Mouse (Mus musculus) cerebellum, adult 11 months (tissue): ENCODE data around the gene Lypd6.

Experiments used
- DNase-seq: peaks from one replicate; pipeline ENCODE4 v3.0.0; 2022

Lypd6 gene

DNA sequence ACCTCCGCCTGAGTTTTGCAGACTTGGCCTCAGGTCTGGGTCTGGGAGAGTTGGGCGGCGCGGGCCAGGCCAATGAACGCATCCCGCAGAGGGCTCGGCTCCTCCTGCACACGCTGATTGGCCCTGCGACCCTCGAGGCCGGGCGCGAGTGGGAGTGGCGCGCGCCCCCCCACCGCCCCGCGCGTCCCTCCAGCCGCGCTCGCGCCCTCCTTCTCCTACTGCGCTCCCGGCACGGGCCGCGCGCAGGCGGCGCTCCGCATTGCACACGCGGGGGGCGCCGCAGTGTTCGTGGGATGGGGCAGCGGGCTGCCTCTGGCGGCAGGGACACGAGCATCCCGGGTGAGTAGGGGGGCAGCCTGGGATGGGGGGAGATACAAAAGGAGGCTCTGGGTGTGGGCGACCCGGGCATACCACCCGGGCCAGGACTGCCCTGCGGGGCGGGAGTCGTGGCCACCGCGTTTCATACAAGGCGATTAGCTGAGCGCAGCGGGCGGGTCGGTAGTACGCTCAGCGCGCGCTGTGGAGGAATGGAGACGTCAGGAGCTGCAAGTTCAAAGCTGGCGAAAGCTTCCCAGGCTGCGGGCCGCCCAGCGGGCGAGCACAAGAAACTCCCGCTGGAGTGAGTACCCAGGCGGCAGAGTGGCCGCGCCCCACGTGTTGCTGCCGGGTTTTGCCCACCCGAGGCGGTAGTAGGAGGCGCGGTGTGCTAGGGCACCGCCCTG is at the start of gene Lypd6:
Lypd6 (plus strand) TSS at position 184 of the 722 bp plus-strand sequence.
- no peak for DNase-seq

DNA sequence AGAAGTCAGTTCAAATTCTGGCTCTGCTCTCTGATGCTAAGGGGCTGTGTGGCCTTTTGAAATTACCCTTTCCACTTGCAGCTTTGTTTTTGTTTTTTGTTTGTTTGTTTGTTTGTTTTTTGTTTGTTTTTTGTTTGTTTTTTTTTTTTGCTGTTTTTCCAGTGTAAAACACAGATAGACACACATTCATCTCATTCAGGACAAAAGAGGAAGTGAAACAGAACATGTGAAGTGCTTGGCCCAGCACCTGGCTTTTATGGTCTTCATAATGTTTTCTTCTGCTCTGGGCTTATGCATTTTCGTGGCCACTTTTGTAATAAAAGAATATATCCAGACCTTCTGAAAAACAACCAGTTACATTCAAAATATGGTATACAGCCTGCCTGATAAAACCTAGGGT is 46.8 kb upstream of the Lypd6 start:
- DNase-seq = no peak

DNA sequence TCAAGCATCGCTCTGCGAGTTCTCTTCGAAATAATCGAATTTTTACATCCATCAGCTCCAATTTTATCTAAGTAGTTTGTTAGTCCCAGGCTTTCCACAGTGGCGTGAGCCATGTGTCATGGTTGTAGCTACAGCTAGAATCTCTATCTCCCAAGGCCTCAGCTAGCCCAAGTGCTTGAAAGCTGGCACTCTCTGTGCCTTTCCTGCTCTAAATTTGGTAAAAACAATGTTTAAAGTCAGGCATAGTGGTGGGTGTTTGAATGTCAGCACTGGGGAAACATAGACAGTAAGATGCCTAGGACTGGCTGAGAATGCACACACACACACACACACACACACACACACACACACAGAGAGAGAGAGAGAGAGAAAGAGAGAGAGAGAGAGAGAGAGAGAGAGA is 40.7 kb upstream of the Lypd6 start:
- no peak for DNase-seq

DNA sequence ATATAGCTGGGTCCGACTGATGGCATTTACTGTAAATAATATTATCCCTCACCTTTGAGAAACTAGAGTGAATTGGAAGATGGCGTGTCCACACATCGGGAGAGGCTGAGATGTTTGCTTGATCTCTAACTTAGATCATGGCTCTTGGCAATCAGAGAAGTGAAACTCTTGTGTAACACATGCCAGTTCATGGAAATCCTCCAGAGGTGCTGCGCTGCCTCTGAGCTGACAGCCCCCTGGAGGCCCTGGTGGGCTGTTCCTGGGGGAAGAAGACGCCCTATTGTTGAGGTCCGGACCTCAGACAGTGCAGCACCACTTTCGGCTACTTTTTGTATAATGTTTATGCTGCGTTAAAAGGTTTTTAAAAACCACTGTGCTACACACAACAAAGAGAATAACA is 37.3 kb upstream of the Lypd6 start:
- DNase-seq = no peak

DNA sequence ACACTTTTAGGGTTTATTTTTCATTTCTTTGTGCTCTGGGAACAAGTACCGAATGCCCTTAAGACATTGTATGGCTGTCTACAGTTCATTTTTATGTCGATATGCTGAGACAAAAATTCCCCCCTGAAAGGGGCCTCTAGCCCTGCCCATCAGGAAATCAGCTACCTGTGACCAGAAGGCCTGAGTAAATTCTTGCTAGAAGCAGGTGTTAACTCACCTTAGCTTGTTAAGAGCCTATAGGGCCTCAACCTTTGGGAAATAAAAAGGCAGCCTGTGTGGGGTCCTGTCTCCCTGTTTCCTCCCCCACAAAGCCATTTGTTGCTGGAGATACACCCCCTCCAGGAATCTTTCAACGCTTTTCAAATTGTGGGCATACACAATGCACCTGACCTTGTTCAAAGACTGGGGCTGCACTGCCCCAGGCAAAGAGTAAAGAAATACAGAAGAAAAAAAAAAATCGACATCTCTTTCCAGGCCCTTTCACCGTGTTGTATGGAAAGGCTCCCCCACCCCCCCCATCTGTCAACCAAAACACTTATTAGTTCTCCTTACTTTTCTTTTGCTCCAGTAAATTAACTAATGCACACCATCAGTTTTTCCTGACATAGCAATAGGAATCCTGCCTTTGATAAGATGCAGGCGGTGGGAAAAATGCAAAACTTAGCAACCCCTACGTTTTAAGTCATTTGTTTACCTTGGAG is 21.9 kb upstream of the Lypd6 start:
- no peak for DNase-seq

DNA sequence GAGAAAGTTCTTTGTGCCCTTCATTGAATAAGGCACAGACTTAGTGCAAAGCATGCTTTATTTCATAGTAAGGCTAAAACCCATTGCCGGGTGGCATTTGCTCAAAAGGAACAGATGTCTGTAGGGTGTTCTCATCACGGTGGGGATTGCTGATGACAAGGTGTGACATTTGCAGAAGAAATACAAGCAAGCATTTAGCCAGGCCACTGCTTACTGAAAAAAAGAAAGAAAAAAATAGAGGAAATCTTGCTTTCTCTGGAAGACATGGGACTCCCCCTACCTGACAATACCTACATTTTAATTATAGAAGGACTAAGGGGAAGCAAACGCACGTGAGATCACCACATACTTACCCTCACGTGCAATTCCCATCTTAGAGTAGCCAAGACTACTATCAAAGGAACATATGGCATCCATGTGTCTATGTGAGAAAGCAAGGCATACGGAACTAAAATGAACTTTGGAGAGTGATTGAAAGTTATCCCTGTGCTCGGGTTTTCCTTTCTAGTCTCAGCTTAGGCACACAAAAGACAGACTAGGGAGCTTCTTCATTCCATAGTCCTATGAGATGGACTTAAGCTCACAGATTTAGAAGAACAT is 21.3 kb upstream of the Lypd6 start:
- DNase-seq = no peak

DNA sequence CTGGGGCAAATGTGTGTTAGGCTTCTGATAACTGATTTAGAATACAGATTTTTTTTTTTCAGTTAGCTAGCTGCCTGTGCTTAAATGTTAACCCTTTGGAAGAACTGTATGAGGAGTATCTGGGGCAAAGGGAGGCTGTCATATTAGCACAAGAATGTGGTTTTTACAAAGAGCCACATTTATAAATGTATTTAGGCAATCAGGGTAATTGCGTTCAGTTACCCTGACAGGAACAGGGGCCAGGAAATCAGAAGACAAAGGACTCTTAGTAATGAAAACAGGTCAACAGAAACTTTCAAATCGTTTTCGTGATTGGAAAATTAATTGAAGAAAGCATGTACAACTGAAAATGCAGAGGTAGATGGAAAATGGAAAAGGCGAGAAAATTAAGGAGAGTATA is 20.4 kb upstream of the Lypd6 start:
- no peak for DNase-seq

DNA sequence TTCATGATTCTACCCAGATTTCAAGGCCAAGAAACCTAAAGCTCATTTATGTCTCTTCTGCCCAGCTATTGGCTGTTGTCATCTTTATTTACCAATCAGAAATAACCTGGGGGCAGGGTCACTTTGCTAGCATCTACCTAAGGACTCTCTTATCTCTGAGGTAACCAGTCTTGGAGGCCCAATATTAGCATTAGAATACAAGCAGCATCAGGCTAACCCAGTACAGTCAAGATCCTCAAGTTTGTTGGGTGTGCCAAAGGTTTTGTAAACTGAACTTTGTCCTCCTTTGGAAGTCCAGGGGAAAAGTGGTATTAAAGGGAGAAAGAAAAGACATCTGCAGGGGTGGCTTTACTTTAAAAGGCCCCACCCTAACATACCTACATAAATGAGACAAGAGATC is 17.8 kb upstream of the Lypd6 start:
- DNase-seq = no peak

DNA sequence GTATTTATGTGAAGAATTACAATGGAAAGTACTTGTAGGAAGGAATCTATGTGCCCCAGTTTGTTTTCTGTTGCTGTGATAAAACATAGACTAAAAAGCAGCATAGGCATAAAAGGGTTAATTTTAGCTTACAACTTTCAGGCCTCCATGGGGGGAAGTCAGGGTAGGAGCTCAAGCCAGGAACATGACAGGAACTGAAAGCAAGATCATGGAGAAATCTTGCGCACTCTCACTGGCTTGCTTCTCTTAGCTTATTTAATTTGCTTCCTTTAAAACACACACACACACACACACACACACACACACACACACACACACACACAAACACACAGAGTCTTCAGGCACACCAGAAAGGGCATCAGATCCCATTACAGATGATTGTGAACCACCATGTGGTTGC is 12.3 kb upstream of the Lypd6 start:
- DNase-seq = no peak

DNA sequence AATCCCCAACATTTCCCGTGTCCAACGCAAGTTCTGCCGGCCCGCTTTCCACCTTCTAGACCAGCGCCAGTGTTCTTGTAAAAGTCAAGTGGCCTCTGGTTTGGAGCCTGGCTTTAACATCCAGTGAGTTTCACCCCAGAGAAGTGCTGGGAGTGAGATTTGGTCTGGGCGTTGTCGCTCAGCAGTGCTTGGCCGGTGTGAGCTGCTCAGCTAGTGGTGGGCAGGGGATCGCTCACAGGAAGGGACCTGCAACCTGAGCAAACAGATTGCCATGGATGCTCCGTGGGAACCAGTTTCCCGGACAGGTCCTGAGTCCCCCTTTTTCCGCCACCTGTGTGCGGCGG is 355 bp upstream of the Lypd6 start:
- DNase-seq = no peak

DNA sequence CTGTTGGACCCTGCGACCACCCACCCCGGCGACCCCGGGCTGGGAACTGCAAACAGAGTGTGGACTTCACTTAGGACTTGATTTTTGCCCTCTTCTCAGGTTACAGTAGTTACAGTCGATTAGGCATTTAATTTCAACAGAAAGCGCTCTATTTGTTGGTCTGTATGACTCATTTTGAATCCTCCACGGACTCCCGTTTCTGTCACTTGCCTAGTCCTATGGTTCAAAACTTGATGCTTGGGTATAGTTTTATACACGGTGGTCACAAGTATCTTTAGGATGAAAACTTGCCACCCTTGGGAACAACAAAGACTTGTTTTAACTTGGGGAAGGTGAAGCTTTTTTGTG is 713 bp downstream of the Lypd6 start:
- DNase-seq = no peak

DNA sequence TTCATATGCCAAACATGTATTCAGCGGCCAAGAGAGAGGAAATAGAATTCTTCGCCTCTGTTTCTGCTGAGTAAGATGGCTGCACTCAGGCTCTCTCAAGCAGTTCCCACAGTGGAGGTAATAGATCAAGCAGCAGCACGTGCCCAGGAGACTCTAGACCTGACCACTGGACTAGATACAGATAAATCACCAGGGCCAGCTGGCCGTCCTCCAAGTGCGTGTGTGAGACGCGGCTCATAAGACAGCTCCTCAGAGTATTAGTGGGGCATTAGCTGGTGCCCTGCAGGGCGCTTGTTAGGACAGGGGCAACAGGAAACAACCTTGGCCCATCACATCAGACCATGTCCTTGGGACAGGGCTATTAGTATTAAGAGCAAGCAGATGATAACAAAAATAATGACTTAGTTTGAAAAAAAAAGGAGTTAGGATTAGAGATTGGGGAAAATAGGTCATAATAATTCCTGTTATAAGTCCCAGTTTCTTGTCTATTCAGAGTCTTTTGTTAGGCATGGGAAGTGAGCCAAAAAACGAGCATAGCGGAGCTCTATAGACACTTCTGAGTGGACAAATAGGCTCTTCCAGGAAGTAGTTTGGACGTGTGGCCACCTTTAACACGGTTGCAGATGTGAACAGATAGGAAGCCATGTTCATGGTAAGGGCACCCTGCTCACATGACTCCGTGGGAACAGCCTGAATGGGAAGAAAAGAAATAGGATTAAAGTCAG is 3.5 kb downstream of the Lypd6 start:
- no peak for DNase-seq

DNA sequence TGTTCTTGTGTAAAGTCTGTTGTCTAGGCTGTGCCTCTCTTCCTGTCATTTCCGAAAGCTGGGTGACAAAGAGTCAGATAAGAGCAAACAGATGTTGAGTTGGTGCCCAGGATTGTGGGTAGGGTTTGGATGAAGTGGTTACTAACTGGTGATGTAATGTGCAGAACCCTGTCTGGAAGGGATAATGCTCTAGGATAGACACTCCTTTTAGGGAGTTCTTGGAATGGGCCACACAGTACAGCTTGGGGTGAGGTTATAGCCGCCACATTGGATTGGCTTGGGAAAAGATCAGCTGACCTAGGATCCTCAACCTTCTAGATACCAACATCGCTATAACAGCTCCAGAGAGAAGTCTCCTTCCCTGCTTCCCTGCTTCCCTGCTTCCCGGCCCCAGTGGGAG is 5.9 kb downstream of the Lypd6 start:
- DNase-seq = no peak

DNA sequence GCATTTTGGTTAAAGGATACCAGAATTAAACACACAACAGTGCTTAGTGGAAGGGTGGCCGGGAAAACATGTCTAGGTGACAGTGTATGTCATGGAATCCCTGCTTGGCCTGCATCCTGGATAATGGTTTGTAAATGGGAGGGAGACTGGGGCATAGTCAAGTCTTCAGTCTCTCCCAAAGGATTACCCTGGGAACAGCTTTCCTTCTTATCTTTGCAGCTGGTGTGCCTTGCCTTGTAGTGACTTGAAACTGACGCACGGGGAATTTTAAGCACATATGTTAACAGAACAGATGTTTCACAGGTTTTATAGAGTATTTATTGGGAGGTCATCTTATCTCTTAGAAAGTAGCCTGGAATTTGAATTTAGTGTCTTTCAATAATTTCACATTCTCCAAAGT is 18.5 kb downstream of the Lypd6 start:
- no peak for DNase-seq

DNA sequence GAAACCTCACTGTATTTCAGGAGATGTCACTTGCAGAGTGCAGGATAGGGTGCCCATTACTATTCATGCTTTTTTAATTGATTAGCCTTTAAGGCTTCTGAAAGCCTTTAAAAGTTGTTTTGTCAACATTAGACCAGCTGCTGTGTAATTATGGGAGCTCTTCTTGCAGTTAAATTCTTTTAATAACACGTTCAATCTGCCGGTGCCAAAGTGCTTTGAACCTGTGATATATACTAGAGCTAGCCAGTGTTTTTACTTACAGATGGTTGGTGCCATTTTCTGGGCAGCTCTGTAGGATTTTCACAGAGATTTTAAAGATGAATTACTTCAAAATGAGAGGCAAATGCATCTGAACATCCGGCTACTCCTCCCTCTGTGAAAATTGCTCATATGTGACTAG is 21.5 kb downstream of the Lypd6 start:
- no peak for DNase-seq

DNA sequence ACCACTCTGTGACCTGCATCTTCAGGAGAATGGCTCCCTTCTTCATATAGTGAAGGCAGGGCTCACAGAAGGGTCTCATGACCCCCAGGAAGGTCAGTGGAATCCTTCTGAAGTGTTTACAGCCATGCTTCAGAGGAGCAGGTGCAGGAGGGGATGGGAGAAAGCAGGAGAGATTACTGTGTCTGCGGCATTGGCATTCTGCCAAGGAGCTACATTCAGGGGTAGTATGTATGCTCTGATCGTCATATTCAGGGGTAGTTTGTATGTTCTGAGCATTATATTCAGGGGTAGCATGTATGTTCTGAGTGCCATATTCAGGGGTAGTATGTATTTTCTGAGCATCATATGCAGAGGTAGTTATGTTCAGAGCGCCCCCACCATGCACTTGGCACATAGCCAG is 30.1 kb downstream of the Lypd6 start:
- no peak for DNase-seq

DNA sequence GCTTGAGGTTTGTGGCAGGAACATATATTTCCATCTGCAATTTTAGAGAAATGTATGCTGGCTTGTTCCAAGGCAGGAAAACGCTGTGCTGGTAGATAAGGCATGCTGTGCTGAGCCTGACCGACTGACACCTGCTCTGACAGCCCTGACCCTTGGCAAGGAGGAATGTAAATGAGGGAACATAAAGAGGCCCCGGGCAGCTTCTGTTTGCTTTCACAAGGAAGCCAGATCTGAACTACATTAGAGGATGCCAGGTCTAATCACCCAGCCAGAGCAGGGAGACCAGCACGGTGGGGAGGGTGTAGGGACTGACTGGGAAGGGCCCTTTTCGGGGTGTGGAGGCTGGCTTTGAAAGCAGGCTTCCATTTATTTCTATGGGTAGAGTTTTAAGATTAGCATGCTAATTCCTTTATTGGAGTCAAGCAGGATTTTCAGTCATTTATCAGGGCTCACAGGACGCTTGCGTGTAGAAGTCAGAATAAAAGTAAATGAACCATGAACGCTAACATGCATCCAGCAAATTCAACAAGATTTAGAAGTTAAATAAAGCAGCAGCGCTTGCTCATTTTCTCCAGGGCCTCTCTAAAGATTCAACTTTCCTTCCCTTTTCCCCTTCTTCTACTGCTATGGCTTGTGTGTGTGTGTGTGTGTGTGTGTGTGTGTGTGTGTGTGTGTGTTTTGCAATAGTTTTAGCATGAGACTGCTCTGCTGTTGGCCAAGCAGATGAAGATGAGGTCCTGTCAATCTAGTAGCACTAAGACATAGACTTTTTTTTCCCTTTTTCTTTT is 34.3 kb downstream of the Lypd6 start:
- no peak for DNase-seq

DNA sequence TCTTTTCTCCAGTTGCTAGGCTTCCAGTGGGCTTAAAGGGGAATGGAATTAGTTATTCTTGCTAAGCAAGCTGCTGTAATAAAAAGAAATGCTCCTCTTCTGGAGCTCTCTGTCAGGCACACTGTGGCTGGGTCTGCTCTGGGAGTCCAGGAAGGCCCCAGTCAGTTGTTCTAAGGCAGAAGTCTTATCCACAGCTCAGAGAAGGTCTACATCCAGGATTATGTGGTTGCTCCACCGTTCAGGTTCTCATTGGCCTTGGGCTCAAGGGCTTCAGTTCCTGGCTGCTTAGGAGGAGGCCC is 34.9 kb downstream of the Lypd6 start:
- no peak for DNase-seq

DNA sequence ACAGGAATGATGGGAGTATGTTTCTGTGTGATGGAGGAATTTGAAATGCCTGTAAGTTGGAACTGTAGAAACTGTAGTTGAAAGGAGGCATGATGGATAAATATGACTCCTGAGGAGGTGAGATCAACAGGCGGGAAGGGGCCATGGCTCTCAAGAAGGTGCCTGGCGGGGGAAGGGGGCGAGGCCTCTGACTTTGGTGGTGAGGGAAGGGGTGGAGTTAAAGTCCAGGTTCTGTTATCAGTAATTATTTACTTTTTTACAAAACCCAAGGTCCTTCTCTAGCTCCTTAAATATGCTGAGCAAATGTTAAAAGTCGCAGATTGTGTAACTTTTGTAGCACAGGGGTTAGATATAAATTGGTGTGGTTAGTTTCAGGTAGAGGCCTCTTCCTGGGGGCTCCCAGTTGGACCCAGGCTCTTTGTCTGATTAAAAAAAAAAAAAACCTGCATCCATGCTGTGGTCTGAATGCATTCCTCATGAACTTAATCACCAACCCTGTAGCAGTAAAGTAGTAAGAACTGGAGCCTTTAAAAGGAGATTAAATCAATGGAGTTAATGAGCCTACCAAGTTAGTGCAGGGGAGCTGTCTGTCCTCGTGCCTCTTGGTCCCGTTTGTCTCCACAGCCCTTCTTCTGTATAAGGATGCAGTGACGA is 37.7 kb downstream of the Lypd6 start:
- DNase-seq = no peak

DNA sequence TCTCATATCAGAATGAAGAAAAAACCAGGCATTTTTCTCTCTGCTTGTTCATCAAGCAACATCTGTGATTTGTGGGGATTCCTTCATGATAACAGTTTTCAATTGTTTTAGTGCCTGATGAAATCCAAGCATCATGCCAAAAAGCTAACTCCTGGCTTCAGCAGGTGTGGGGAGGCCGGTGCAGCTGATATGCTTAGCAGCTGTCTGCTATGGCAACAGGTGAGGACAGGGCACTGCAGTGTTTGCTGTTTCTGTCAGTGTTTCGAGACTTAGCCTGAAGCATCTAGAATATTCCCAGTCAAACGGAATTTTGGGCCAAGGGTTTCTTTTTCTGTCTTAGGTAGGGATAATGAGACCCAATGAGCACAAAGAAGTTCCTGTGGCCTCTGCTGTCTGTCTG is 39.4 kb downstream of the Lypd6 start:
- no peak for DNase-seq

DNA sequence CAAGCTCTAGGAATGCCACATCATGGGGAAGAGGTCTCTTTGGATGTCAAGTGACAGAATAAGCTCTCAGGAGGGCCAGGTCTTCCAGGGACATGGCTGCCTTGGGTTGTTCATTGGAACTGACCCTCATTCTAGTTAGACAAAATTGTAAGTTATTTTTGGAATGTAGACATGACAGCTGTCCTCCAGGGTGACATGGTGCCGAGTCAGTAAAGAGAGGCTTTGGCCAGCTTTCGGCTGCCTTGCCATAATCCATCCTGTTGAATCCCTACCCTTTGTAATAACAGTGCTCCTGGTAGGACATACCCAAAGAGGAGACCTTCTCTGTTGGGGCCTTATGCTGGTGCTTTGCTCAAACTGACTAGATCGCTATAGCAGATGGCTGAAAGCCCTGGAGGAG is 39.8 kb downstream of the Lypd6 start:
- DNase-seq = no peak

DNA sequence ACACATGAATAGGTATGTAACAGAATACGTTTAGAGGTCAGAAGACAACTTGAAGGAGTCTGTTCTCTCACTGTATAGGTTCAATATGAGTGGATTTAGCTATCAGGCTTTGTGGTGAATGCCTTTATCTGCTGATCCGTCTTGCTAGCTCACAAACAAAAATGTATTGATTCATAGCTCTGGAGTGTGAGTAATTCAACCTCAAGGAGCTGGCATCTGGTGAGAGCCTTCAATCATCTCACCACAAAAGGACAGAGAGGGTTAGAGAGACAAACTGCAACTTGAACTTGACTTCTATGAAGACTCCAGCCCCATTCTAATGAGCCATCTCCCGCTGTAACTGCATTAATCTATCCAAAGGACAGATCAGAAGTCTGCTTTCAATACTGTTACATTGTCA is 40.6 kb downstream of the Lypd6 start:
- DNase-seq = no peak

DNA sequence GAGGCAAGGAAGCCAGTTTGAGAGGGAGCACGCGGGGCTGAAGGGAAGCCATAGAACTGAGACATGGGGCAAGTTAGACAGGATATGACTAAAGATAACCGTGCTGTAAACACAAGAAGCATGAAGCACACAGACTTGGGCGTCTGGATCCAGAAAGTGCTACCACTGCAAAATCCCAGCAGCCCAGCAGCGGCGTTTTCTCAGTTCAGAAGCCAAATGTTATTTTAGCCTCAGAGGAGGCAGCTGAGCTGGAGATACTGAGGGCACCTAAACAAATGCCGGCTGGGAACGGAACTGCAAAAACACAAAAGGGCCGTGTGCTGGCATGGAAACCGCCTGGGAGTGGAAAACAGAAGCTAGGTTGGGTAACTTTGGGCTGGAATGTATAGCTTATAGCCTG is 43.9 kb downstream of the Lypd6 start:
- DNase-seq = no peak
